Mouse (Mus musculus) right cerebral cortex, adult 2 months (tissue): ENCODE data around the gene Magoh.

Source experiments
- DNase-seq, 2 experiments: peaks; one replicate each; pipeline ENCODE4 v3.0.0; 2021 to 2022; ENCODE audit warnings: low spot score in 2 of 2

Gene Magoh

GRCm38 (mm10) chr4:107879254-107880050 is at the start of gene Magoh:
TSS of gene Magoh (plus strand) at chr4:107879755.
- peak; percentile 97 to 99 for DNase-seq

- peak; percentile 81 to 83 for DNase-seq
Observed at GRCm38 (mm10) chr4:107830189-107830588, 49.4 kb upstream of the Magoh start.

GRCm38 (mm10) chr4:107830821-107831221 is 48.7 kb upstream of the Magoh start:
- no peak for DNase-seq

- no peak for DNase-seq
Observed at GRCm38 (mm10) chr4:107831678-107832077, 47.9 kb upstream of the Magoh start.

- no peak for DNase-seq
Observed at GRCm38 (mm10) chr4:107833525-107833924, 46.0 kb upstream of the Magoh start.

GRCm38 (mm10) chr4:107834643-107835314 is 44.8 kb upstream of the Magoh start:
- DNase-seq, result no peak

GRCm38 (mm10) chr4:107835508-107835909 is 44.0 kb upstream of the Magoh start:
- no peak for DNase-seq

- DNase-seq, result peak; percentile 71 to 80
Observed at GRCm38 (mm10) chr4:107836758-107837157, 42.8 kb upstream of the Magoh start.

- DNase-seq, result no peak
Observed at GRCm38 (mm10) chr4:107837910-107838309, 41.6 kb upstream of the Magoh start.

GRCm38 (mm10) chr4:107843687-107844086 is 35.9 kb upstream of the Magoh start:
- DNase-seq, result no peak

- peak; percentile 84 to 85 for DNase-seq
Observed at GRCm38 (mm10) chr4:107844971-107845370, 34.6 kb upstream of the Magoh start.

GRCm38 (mm10) chr4:107846795-107847194 is 32.8 kb upstream of the Magoh start:
- no peak for DNase-seq

GRCm38 (mm10) chr4:107848546-107848945 is 31.0 kb upstream of the Magoh start:
- DNase-seq, result no peak

GRCm38 (mm10) chr4:107849621-107850020 is 29.9 kb upstream of the Magoh start:
- no peak for DNase-seq

GRCm38 (mm10) chr4:107850091-107850490 is 29.5 kb upstream of the Magoh start:
- no peak for DNase-seq

GRCm38 (mm10) chr4:107853333-107853732 is 26.2 kb upstream of the Magoh start:
- DNase-seq, result no peak

GRCm38 (mm10) chr4:107853836-107854235 is 25.7 kb upstream of the Magoh start:
- no peak for DNase-seq

GRCm38 (mm10) chr4:107856958-107857686 is 22.4 kb upstream of the Magoh start:
- DNase-seq, result no peak

- DNase-seq, result no peak
Observed at GRCm38 (mm10) chr4:107858995-107859394, 20.6 kb upstream of the Magoh start.

- DNase-seq, result no peak
Observed at GRCm38 (mm10) chr4:107864866-107865265, 14.7 kb upstream of the Magoh start.

GRCm38 (mm10) chr4:107881631-107882030 is 2.1 kb downstream of the Magoh start:
- DNase-seq, result no peak

- no peak for DNase-seq
Observed at GRCm38 (mm10) chr4:107886371-107886770, 6.8 kb downstream of the Magoh start.

GRCm38 (mm10) chr4:107889385-107889730 is 9.8 kb downstream of the Magoh start:
- no peak for DNase-seq
